Mouse (Mus musculus) telencephalon, adult 2 months (tissue): ENCODE data around the gene Ddo.

Experiments used
- DNase-seq: peaks from one replicate; pipeline ENCODE4 v3.0.0-alpha.2; 2011; ENCODE audit warnings: low read depth, low spot score

Ddo gene

GRCm38 (mm10) chr10:40665270-40665669 lies 35.5 kb downstream of the Ddo start:
- DNase-seq = no peak

GRCm38 (mm10) chr10:40666943-40667342 lies 37.1 kb downstream of the Ddo start:
- DNase-seq = no peak

- no peak for DNase-seq
Observed at GRCm38 (mm10) chr10:40668640-40669039, 38.8 kb downstream of the Ddo start.

- DNase-seq = no peak
Observed at GRCm38 (mm10) chr10:40672587-40673296, 42.9 kb downstream of the Ddo start.

GRCm38 (mm10) chr10:40673297-40673665 lies 43.5 kb downstream of the Ddo start:
- no peak for DNase-seq

GRCm38 (mm10) chr10:40674151-40674550 lies 44.3 kb downstream of the Ddo start:
- no peak for DNase-seq

GRCm38 (mm10) chr10:40675921-40676320 lies 46.1 kb downstream of the Ddo start:
- DNase-seq = no peak

- DNase-seq = no peak
Observed at GRCm38 (mm10) chr10:40678477-40678876, 48.7 kb downstream of the Ddo start.

- DNase-seq = peak; percentile 96
Observed at GRCm38 (mm10) chr10:40682470-40682869, 52.7 kb downstream of the Ddo start.

- DNase-seq = no peak
Observed at GRCm38 (mm10) chr10:40683092-40683867, 53.5 kb downstream of the Ddo start, which contains the start of gene Mettl24. TSS of gene Mettl24 (plus strand) at chr10:40683282.

- DNase-seq = no peak
Observed at GRCm38 (mm10) chr10:40683868-40684253, 54.0 kb downstream of the Ddo start.

GRCm38 (mm10) chr10:40684326-40684725 lies 54.5 kb downstream of the Ddo start:
- DNase-seq = no peak

- no peak for DNase-seq
Observed at GRCm38 (mm10) chr10:40685641-40686040, 55.8 kb downstream of the Ddo start.

GRCm38 (mm10) chr10:40686976-40687375 lies 57.2 kb downstream of the Ddo start:
- DNase-seq = no peak

GRCm38 (mm10) chr10:40687407-40687806 lies 57.6 kb downstream of the Ddo start:
- no peak for DNase-seq

- DNase-seq = peak; percentile 97
Observed at GRCm38 (mm10) chr10:40688266-40688665, 58.5 kb downstream of the Ddo start.

GRCm38 (mm10) chr10:40688873-40689272 lies 59.1 kb downstream of the Ddo start:
- no peak for DNase-seq

- DNase-seq = no peak
Observed at GRCm38 (mm10) chr10:40698652-40699051, 68.8 kb downstream of the Ddo start.

GRCm38 (mm10) chr10:40711127-40711526 lies 81.3 kb downstream of the Ddo start:
- DNase-seq = no peak

- DNase-seq = no peak
Observed at GRCm38 (mm10) chr10:40713018-40713608, 83.3 kb downstream of the Ddo start.

- no peak for DNase-seq
Observed at GRCm38 (mm10) chr10:40713829-40714228, 84.0 kb downstream of the Ddo start.

- no peak for DNase-seq
Observed at GRCm38 (mm10) chr10:40715151-40715550, 85.3 kb downstream of the Ddo start.

GRCm38 (mm10) chr10:40716296-40716695 lies 86.5 kb downstream of the Ddo start:
- no peak for DNase-seq
